Mouse (Mus musculus): ENCODE measurements around the gene Shisa8.

Gene Shisa8

GRCm38 (mm10) chr15:82221104-82221860, 8.7 kb upstream of the Shisa8 start:
- DNase-seq = no peak

- DNase-seq = no peak
These were observed 7.5 kb upstream of the Shisa8 start for GRCm38 (mm10) chr15:82220003-82220675.

DNA sequence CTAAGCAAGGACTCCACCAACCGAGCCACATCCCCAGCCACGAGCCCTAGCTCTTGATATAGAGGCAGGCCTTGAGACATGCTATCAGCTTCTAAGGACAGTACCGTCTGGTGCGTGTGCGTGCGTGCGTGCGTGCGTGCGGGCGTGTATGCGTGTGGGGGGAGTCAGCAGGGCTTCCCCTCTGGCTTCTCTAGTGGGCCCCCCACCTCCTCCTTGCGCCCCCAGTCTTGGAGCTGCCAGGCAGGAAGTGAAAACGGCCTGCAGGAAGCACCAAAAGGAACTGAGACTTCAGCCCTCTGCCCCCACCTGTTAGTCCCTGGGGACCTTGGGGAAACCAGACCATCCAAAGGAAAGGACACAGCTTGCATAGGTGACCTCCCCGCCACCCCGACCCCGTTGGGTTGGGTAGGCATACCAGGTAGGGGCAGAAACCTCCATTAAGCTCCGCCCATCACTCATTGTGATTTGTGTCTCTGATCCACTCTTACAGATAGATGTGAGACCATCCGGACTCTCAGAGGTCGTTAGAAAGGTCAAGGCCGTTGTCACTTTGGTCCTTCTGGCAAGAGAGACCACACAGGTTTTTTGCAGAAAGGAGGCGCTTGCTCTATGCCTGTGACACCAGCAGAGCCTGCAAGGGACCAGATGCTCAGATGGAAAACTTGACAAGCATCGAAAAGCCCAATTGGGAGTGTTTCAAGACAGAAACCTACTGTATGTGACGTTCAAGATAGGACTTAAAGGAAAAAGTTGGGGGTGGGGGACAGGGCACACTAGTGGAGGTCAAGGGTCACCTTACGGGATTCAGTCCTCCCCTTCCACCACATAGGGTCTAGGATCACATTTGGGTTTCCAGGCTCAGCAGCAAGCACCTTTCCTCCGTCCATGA, 6.4 kb upstream of the Shisa8 start:
- DNase-seq = no peak

DNA sequence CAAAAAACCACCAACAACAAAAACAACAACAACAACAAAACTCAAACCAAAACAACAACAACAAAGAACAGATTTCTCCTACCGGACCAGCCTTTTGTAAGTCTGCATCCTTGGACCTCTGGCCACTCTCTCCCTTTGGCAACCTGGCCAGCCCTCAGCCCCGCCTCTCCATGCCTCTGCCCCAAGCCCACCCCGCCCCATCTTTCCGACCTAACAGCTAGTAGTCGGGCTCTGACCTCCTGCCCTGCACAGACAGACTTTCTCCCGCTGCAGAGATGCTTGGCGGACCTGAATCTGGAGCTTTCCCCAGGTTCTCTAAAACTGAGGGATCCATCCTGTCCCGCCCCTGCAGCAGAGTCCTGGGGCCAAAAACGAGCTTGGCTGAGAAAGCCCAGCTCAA, 5.4 kb upstream of the Shisa8 start:
- DNase-seq = no peak

DNA sequence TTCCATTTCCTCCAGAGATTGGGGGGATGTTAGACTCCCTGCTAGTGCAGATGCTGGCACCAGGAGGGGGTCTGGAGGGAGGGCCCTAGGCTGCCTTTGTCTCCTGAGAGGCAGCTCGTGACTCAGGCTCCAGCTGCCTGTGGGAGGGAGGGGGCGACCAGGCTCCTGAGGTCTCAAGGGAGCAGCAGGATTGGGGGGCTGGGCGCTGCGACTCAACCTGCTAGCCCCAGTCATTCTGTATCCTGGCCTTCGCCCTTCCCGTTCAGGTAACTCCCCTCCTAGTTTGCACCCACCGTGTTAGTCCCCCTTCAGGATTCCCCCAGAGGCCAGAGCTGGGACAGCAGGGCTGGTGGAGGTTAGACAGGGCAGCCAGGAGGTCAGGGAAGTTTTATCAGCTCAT, 4.4 kb upstream of the Shisa8 start:
- DNase-seq = no peak

GRCm38 (mm10) chr15:82216142-82216827, 3.7 kb upstream of the Shisa8 start:
- DNase-seq = no peak

GRCm38 (mm10) chr15:82215332-82216046, 2.9 kb upstream of the Shisa8 start:
- DNase-seq = no peak

GRCm38 (mm10) chr15:82213222-82213621, 607 bp upstream of the Shisa8 start:
- DNase-seq = no peak

DNA sequence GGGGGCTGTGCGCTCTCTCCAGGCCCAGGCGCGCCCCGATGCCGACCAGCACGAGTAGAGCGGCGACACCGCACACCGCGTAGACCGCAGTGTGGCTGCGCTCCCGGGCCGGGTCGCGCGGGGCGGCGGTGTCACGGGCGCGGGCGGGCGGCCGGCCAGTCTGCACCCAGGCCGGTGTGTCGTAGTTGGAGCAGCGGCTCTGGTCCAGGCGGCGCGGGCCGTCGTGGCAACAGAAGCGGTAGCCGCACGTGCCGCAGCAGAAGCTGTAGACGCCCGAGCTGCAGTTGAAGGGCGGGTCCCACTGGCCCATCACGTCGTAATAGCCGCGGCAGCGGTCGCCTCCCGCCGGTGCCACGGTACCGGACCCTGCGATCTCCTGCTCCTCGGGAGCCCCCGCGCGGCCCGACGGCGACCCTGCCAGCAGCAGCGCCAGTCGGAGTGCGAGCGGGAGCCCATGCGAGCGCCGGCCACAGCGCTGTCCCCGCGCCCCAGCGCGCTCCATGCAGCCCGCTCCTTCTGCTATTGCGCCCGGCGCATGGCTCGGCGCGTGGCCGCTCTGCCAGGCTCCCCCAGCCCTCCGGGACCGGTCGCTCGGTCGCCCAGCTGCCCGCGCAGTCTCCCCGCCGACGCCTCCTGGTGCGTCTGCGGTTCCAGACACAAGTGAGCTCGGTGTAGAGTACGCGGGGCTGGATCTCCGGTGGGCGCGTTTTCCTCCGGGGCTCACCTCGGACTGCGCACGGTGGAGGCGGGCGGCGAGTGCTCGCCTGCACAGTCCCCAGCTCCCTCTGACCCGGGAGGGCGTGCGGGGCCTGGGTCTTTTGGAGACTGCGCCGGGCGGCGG, 484 bp downstream of the Shisa8 start:
- DNase-seq = no peak

GRCm38 (mm10) chr15:82211281-82211680, 1.3 kb downstream of the Shisa8 start:
- no peak for DNase-seq

GRCm38 (mm10) chr15:82210801-82211200, 1.8 kb downstream of the Shisa8 start:
- no peak for DNase-seq

GRCm38 (mm10) chr15:82209295-82210050, 3.1 kb downstream of the Shisa8 start:
- no peak for DNase-seq

DNA sequence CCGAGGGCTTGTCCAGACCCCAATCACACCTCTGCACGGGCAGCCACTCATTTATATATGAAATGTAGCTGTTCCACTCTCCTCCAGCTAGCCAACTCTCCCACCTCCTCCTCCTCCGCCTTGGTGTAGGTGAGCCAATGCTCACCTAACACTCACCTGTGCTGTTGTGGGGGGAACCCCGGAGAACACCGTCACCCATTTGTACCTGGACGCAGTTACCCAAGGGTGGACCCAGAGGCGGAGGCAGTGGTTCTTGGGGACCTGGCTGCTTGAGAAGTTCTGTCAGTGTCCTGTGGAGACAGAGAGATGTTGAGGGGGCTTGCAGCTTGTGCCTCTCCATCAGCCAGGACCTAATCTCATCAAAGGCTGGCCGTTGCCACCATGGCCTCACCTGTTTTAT, 4.3 kb downstream of the Shisa8 start:
- no peak for DNase-seq

GRCm38 (mm10) chr15:82207504-82208219, 5.0 kb downstream of the Shisa8 start:
- no peak for DNase-seq

DNA sequence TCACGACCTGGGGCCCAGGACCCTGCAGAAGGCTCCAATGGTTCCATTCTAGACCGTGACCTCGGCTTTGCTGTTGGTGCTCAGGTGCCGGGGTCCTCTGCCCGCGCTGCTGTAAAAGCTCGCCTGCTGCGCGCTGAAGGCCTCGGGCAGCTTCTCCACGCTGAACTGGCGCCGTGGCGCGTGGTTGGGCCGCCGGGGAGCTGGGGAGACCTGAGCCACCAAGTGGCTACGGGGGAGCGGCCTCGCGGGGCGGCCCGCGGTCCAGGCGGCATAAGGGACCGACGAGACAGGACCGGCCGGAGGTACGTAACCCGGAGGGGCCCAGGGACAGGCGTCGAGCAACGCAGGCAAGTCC, 5.5 kb downstream of the Shisa8 start:
- no peak for DNase-seq

DNA sequence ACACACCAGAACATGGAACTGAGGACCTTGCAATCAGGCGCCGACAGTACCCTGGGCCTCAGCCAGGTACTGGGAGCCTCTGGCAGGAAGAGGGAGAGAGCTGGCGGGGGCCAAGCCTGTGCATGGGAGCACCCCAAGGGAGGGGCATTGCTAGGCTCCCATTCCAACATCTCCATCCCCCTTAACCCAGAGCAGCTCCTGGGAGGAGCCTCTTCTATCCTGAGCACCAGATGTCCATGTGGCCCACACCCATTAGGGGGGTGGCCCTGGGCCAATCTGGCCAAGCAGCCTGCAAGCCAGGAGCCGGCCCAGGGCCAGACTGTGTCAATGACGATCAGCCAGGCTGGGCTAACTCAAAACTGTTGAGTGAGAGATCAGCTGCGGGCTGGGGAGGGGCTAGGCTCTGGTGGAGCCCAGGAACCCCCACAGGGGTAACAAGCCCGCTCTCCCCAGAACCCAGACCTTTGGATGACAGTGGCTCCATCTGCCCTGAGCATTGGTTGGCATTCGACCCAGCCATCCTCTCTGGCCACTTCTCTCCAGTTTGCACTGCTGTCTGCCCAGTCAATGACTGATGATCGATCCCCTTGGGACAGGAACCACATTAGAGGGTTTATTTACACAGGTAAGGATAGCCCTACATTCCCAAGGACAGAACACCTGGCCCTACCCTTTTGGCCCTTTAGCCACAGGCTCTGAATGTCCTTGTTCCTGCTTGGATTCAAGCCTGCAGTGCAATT, 6.1 kb downstream of the Shisa8 start:
- DNase-seq = peak; percentile 63

- DNase-seq = no peak
These were observed 7.8 kb downstream of the Shisa8 start for GRCm38 (mm10) chr15:82204680-82205371.

- no peak for DNase-seq
These were observed 8.8 kb downstream of the Shisa8 start for GRCm38 (mm10) chr15:82203611-82204351.
